Mouse (Mus musculus) ovary, adult 18-20 months (tissue): ENCODE measurements around the gene Ahsg.

Source experiments
- DNase-seq: peaks from one replicate; pipeline ENCODE4 v3.0.0; 2022; ENCODE audit warnings: low spot score, mixed read lengths

Gene Ahsg

DNA sequence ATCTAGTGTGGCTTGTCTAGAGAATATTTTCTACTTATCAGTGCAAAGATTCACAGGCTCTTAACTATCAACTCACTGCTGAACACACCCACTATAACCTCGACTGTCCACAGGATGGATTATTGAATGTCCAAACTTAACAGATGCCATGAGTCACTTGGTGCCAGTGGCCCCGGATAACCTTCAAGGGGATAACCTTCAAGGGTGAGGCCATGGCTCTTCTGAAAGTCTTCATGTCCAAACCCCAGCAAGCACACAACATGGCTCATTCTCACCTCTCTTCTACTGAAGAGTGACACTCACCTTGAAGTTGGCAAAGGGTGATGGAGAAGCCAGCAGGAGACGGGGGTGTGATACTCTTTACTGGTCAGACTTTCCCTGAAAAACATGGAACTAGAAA, 4.4 kb upstream of the Ahsg start:
- no peak for DNase-seq

GRCm38 (mm10) chr16:22888835-22889234, 2.2 kb upstream of the Ahsg start:
- no peak for DNase-seq

DNA sequence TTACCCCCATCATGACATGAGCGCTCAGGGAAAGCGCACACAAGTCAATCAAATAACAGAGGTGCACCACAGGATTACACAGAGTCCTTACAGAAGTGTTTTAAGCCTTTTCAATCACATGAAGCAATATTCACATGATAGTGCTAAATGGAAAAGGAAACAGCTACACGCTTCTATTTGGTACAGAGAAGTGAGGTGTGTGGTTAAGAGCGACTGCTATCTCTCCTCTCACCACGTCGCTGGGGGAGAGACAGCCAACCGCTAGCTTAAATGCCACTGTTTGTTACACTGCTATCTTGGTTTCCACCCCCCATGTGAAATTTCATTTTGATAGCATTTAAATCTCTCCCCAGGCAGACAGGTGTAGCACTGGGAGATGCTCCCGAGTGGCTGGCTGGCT, 1.4 kb upstream of the Ahsg start:
- no peak for DNase-seq

- DNase-seq = no peak
Measured at GRCm38 (mm10) chr16:22891733-22892154, 667 bp downstream of the Ahsg start.

- DNase-seq = no peak
Measured at GRCm38 (mm10) chr16:22894095-22894494, 3.0 kb downstream of the Ahsg start.

GRCm38 (mm10) chr16:22896618-22897017, 5.5 kb downstream of the Ahsg start:
- no peak for DNase-seq

DNA sequence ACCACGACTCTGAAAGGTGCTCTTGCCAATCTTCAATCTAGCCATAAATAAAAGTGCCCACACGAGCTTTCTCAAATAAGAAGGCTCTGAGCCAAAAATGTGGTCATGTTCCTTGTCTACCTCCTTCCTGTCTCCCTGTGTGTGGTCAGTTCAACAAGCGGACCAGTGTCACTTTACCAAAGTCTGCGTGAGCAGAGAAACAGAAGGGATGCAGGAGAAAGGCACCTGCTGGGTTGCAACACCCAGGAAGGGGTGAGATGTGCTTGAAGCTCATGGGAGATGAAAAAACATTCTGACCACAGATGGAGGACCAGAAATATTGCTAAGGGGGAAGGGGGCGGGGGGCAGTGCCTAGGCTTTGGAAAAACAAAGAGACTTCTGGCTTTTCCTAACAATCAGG, 8.3 kb downstream of the Ahsg start:
- no peak for DNase-seq

DNA sequence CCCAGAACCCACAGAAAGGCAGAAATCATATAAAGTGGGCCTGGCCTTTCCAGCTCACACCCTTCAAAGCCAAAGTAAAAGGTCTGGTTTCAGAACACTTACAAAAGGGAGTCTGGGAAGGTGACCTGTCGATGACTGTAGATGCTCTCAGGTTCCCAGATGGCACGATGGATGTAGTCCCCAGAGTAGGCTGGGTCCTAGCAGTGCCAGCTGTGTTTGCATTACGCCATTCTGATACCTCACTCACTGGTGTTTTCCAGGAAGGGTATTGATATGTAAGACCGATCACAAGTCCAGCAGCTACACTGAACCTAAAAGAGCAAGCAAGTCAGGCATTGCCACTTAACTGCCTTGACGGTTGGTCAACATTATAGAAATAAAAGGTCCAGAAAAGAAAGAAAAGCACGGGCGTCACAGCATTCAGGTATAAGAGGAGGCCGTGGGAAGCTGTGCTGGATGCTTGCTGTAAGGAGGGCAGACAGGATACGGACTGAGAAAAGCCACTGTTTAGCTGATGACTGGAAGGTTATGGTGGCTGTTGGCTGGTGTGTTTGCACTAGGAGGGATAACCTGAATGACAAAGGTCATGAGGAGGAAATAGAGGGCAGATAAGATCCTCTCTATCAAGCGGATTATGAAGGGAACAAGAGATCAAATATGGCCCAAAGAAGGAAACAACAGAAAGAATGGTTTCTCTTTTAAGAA, 8.9 kb downstream of the Ahsg start:
- DNase-seq = no peak

DNA sequence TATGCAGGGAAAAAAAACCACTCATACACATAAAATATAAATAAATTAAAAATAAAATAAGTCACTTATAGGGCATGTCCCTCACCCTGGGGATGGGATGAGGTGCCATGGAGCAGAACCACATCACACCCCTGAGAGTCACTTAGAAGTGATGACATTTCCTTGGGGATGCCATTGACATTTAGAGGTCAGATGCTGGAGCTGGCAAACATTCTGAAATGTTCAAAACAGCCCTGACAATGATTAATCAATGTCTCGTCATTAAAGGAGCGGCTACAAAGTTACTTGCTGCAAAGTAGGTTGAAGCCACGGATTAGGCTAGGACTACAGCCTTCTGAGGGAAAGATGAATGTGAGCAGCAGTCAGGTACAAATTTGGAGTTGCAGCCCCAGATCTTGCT, 10.2 kb downstream of the Ahsg start:
- DNase-seq = no peak

DNA sequence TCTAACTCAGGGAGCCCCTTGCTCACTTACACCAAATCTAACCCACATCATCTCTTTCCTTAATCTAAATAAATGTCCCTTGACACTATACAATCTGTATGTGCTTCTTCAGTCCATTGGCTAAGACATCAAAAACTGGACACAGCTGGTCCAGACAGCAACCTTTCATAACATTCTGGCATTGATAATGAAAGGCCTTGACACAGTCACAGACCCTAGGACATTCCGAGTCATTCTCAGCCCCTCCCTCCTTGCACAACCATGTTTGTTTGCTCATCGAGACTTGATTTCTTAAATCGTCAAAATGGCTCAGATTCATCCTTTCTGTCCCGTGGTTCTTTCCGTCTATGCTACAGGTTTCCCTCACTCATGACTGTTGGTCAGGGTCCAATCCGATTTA, 18.2 kb downstream of the Ahsg start:
- DNase-seq = no peak

DNA sequence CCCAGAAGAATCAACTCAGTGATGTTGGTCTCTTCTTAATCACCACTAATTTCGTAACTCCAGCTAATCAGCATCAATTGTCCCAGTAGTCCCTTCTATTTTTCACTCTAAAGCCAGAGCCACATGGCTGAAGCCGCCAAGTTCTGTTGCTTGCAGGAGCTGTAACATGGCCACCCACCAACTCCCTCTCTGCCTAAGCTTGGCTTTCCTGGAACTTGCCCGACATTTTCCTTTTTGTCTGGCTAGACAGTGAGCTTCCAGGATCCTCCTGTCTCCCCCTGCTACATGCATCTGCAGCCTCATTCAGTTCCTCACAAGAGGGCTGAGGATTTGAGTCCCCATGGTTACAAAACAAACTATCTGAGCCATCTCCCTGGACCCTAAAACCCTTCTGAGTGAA, 20.9 kb downstream of the Ahsg start:
- no peak for DNase-seq

GRCm38 (mm10) chr16:22912886-22913285, 21.8 kb downstream of the Ahsg start:
- no peak for DNase-seq

DNA sequence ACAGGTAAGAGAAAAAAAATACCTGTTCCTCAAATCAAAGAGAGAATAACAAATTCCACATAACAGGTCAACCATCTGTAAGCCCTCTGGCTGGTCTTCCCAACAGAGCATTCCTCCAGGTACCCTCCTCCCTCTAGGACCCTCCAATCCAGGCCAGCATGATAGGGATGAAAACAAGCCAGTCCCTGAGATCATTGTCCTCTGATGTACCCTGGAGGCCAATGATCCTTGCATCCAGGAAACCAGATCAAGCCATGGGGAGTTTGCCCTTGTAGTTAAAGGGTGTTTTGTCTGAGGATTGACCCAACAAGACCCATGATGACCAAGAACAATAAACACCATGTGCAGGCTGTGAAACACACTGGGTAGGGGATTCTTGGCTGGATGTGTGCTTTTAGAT, 23.2 kb downstream of the Ahsg start:
- DNase-seq = no peak

DNA sequence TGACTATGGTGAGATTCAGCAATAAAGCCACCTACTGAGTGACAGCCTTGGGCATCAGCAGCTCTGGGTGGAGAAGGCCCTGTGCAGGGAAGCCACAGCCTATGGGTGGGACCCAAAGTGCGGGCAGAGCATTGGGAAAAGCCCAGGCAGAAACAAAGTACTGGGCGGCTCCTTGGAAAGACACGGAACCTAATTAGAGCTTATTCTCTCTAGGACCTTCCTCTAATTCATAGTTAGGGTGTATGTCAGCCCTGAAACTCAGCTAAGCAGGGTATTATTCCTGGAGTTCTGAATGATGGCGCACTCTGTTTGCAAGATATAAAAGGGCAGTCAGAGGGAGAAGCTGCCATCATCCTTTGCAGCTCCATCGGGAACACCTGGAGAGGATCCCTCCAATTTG, 27.0 kb downstream of the Ahsg start, which contains the start of gene Fetub:
Fetub (plus strand) TSS at position 301 of the 400 bp plus-strand sequence.
- no peak for DNase-seq

- no peak for DNase-seq
Measured at GRCm38 (mm10) chr16:22918664-22919312, 27.7 kb downstream of the Ahsg start.

GRCm38 (mm10) chr16:22919971-22920854, 29.1 kb downstream of the Ahsg start:
- DNase-seq = peak; percentile 32

GRCm38 (mm10) chr16:22921761-22922160, 30.7 kb downstream of the Ahsg start:
- DNase-seq = no peak

DNA sequence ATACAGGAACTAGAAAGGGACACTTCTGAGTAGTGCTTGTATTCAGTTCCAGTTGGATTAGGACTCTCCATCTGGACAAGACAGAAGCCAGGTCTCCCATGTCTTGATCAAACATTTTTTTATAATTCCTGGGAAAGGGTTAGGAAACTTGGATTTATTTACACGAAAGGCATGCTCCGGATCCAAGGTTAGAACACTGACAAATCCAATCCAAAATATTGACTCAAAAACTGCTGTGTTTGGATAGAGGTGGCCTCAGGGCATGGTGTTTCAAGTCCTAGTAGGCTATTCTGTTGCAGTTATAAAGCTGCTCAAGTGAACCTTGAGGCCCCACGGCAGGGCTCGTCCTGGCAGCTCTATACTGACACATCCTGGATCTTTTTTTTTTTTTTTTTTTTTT, 31.4 kb downstream of the Ahsg start:
- no peak for DNase-seq

- DNase-seq = no peak
Measured at GRCm38 (mm10) chr16:22929575-22929974, 38.5 kb downstream of the Ahsg start.

- DNase-seq = no peak
Measured at GRCm38 (mm10) chr16:22931431-22932200, 40.5 kb downstream of the Ahsg start.

DNA sequence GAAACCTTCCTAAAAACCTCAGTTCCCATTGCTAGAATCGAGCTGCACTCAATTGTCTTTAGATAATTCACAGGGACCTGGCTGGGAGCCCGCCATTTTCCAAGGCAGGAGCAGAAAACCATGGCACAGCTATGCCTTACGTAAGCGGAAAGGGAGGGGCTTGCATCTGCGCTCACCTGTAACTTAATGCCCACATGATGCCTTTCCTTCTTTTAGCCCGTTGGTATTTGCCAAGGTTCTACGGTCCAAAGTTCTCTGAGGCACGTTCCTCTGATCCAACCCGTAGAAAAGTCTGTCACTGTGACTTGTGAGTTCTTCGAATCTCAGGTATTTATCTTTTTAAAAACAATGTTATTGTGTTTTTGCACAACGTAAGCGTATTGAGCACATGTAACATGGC, 46.6 kb downstream of the Ahsg start:
- no peak for DNase-seq

DNA sequence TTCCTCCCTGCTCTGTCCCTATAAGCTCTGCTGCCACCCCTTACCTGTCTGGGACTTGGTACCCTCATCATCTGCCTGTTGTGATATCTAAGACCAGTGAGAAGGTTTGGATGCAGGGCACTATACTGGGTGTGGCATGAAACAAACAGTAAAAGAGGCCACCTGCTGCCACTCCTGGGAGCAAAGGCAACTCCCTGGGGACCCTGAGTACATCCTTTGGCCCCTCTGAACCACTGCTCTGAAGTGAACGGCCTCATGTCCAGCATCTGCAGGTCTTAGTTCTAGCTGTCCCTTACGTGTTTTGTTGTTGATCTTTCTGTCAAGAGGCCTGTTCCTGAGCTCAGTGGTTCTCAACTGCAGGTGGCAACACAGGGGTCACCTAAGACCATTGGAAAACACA, 47.5 kb downstream of the Ahsg start:
- DNase-seq = no peak
